Mouse (Mus musculus): ENCODE results near the gene Cald1. TPM values are rescaled to one million over a fixed set of nuclear protein-coding genes. Genes with fewer than 3 reads are reported as not detected.

The Cald1 gene
- total and polyA plus RNA-seq, 2 experiments from 2014 or later, result 20.7 to 40.5 TPM

DNA sequence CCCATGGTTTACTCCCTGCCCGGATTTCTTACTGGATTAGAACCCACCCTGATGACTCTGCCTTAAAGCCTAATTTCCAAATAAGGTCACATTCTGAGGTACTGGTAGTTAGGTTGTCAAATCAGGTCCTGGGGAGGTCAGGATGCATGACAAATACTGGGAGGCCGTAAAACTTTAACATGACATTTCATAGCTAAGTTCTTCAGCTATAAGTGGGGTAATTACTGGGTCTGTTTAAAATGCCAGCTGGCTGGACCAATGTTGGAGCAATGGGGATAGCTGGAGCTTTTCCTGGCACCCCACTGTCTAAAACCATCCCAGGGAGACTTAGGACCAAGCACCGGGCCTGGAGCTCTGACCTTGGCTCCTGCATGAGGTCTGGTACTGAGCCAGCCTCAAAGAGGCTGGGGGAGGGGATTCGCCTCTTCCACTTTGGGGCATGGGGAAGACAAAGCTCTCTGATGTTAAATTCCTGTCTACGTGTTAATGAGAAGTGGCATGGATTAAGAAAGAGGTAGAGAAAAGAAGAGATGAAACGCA lies 120.9 kb downstream of the Cald1 start:
- no peaks in the 10 kb centered on the region for H3K36me3 ChIP-seq (ENCODE audit: insufficient read depth, low read length)
- no peaks in the 10 kb centered on the region for H3K27me3 ChIP-seq (ENCODE audit: insufficient read depth, low read length)
- H3K9ac ChIP-seq (replicated peaks; ENCODE audit: low read length, poor library complexity, severe bottlenecking), result no peak overlapping the region
- H3K9me3 ChIP-seq (ENCODE audit: low read length), result no peaks in the 10 kb centered on the region
- DNase-seq (ENCODE audit: low spot score) (no peak), ATAC-seq (ENCODE audit: low FRiP score) (no peak)
- 61% methylated on average over 6 of the region's 6 CpGs for WGBS
- H3K4me3 ChIP-seq (ENCODE audit: low read depth, low read length), result no peak overlapping the region
- TF ChIP-seq CTCF (IDR thresholded peaks at IDR 0.05), result no peak
- no peak overlapping the region for H3K4me2 ChIP-seq (ENCODE audit: low read depth, low read length, poor library complexity, severe bottlenecking)
- H3K27ac ChIP-seq (ENCODE audit: low read depth, low read length), result no peak overlapping the region
- no peaks in the 10 kb centered on the region for H3K4me1 ChIP-seq (ENCODE audit: insufficient read depth, low read length)

GRCm38 (mm10) chr6:34720447-34720846 lies 122.1 kb downstream of the Cald1 start:
- TF ChIP-seq CTCF (IDR thresholded peaks at IDR 0.05), result no peak
- DNase-seq (ENCODE audit: low spot score) (no peak), ATAC-seq (ENCODE audit: low FRiP score) (no peak)
- Histone ChIP-seq H3K27ac (ENCODE audit: low read depth, low read length) (no peak overlapping the region), H3K9ac (replicated peaks; ENCODE audit: low read length, poor library complexity, severe bottlenecking) (no peak overlapping the region), H3K9me3 (ENCODE audit: low read length) (no peaks in the 10 kb centered on the region), H3K4me3 (ENCODE audit: low read depth, low read length) (no peak overlapping the region), H3K4me2 (ENCODE audit: low read depth, low read length, poor library complexity, severe bottlenecking) (no peak overlapping the region), H3K4me1 (ENCODE audit: insufficient read depth, low read length) (no peaks in the 10 kb centered on the region), H3K36me3 (ENCODE audit: insufficient read depth, low read length) (no peaks in the 10 kb centered on the region), H3K27me3 (ENCODE audit: insufficient read depth, low read length) (no peaks in the 10 kb centered on the region)
- WGBS, result 81% methylated on average over 4 of the region's 4 CpGs

- H3K4me3 ChIP-seq (ENCODE audit: low read depth, low read length), result no peak overlapping the region
- H3K4me2 ChIP-seq (ENCODE audit: low read depth, low read length, poor library complexity, severe bottlenecking), result no peak overlapping the region
- no peak overlapping the region for H3K9ac ChIP-seq (replicated peaks; ENCODE audit: low read length, poor library complexity, severe bottlenecking)
- no peak overlapping the region for H3K27ac ChIP-seq (ENCODE audit: low read depth, low read length)
- WGBS, result 76% methylated on average over 6 of the region's 6 CpGs
- H3K4me1 ChIP-seq (ENCODE audit: insufficient read depth, low read length), result no peaks in the 10 kb centered on the region
- ATAC-seq (ENCODE audit: low FRiP score), result no peak
- H3K9me3 ChIP-seq (ENCODE audit: low read length), result no peaks in the 10 kb centered on the region
- no peaks in the 10 kb centered on the region for H3K27me3 ChIP-seq (ENCODE audit: insufficient read depth, low read length)
- H3K36me3 ChIP-seq (ENCODE audit: insufficient read depth, low read length), result no peaks in the 10 kb centered on the region
- DNase-seq (ENCODE audit: low spot score), result no peak
- TF ChIP-seq CTCF (IDR thresholded peaks at IDR 0.05), result no peak
Observed at GRCm38 (mm10) chr6:34721740-34722139, 123.4 kb downstream of the Cald1 start.

- TF ChIP-seq CTCF (IDR thresholded peaks at IDR 0.05), result no peak
- Histone ChIP-seq H3K9me3 (ENCODE audit: low read length) (no peaks in the 10 kb centered on the region), H3K4me3 (ENCODE audit: low read depth, low read length) (no peak overlapping the region), H3K27me3 (ENCODE audit: insufficient read depth, low read length) (no peaks in the 10 kb centered on the region), H3K4me2 (ENCODE audit: low read depth, low read length, poor library complexity, severe bottlenecking) (no peak overlapping the region), H3K36me3 (ENCODE audit: insufficient read depth, low read length) (no peaks in the 10 kb centered on the region), H3K27ac (ENCODE audit: low read depth, low read length) (no peak overlapping the region), H3K9ac (replicated peaks; ENCODE audit: low read length, poor library complexity, severe bottlenecking) (no peak overlapping the region), H3K4me1 (ENCODE audit: insufficient read depth, low read length) (no peaks in the 10 kb centered on the region)
- WGBS, result 92% methylated on average over 7 of the region's 7 CpGs
- ATAC-seq (ENCODE audit: low FRiP score) (no peak), DNase-seq (ENCODE audit: low spot score) (no peak)
Observed at GRCm38 (mm10) chr6:34722660-34723059, 124.4 kb downstream of the Cald1 start.

DNA sequence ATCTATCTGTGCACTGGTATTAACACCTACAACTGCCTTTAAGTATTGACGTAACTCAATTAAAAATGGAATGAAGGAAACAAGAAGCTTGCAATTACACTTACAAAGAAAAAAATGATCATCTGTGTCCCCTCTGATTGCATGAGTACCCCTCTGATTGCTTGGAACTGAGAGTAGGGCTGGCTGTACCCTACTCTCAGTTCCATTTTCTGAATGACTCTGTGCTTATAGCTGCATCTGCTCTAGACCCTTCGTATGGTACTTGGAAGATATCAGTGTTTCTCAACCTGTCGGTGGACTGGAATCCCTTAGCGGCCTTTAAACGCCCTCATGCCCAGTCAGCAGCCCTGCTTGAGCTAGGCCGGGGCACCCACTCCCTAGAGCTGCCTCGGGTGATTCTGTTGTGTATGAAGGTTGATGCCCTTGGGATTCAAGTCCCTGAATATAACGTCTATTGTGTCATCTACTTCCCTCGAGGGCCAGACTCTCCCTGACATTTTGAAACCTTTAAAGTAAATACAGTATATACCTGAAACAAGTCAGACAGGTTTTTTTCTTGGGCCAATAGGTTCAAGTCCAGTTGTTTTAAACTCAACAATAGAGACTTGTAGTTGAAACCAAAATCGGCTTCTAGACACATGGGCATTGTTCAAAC lies 125.1 kb downstream of the Cald1 start:
- WGBS, result 89% methylated on average over 10 of the region's 10 CpGs
- no peak for ATAC-seq (ENCODE audit: low FRiP score)
- H3K4me3 ChIP-seq (ENCODE audit: low read depth, low read length), result no peak overlapping the region
- H3K36me3 ChIP-seq (ENCODE audit: insufficient read depth, low read length), result no peaks in the 10 kb centered on the region
- H3K4me2 ChIP-seq (ENCODE audit: low read depth, low read length, poor library complexity, severe bottlenecking), result no peak overlapping the region
- no peaks in the 10 kb centered on the region for H3K27me3 ChIP-seq (ENCODE audit: insufficient read depth, low read length)
- H3K9me3 ChIP-seq (ENCODE audit: low read length), result no peaks in the 10 kb centered on the region
- H3K9ac ChIP-seq (replicated peaks; ENCODE audit: low read length, poor library complexity, severe bottlenecking), result no peak overlapping the region
- DNase-seq (ENCODE audit: low spot score), result no peak
- TF ChIP-seq CTCF (IDR thresholded peaks at IDR 0.05), result no peak
- no peak overlapping the region for H3K27ac ChIP-seq (ENCODE audit: low read depth, low read length)
- H3K4me1 ChIP-seq (ENCODE audit: insufficient read depth, low read length), result no peaks in the 10 kb centered on the region

- H3K4me3 ChIP-seq (ENCODE audit: low read depth, low read length), result no peak overlapping the region
- no peak overlapping the region for H3K4me2 ChIP-seq (ENCODE audit: low read depth, low read length, poor library complexity, severe bottlenecking)
- 66% methylated on average over 1 of the region's 1 CpGs for WGBS
- H3K27me3 ChIP-seq (ENCODE audit: insufficient read depth, low read length), result no peaks in the 10 kb centered on the region
- H3K4me1 ChIP-seq (ENCODE audit: insufficient read depth, low read length), result no peaks in the 10 kb centered on the region
- H3K27ac ChIP-seq (ENCODE audit: low read depth, low read length), result no peak overlapping the region
- ATAC-seq (ENCODE audit: low FRiP score), result no peak
- no peaks in the 10 kb centered on the region for H3K36me3 ChIP-seq (ENCODE audit: insufficient read depth, low read length)
- H3K9ac ChIP-seq (replicated peaks; ENCODE audit: low read length, poor library complexity, severe bottlenecking), result no peak overlapping the region
- no peak for TF ChIP-seq CTCF (IDR thresholded peaks at IDR 0.05)
- no peaks in the 10 kb centered on the region for H3K9me3 ChIP-seq (ENCODE audit: low read length)
- DNase-seq (ENCODE audit: low spot score), result no peak
Observed at GRCm38 (mm10) chr6:34725660-34726059, 127.4 kb downstream of the Cald1 start.

Measured in midbrain, postnatal 0 days (tissue).